Mouse (Mus musculus): ENCODE data around the gene Tmem108.
"Not testable (repeated sequence)": the region's sequence is repeated elsewhere in the genome, so short reads cannot be mapped to it uniquely, and the experiment has no call there.

Tmem108 gene

GRCm38 (mm10) chr9:103679234-103679633 is 82.4 kb downstream of the Tmem108 start:
- DNase-seq (ENCODE audit: low spot score), result no peak

- DNase-seq (ENCODE audit: low spot score), result no peak
These were observed 83.0 kb downstream of the Tmem108 start for GRCm38 (mm10) chr9:103678531-103679060.

GRCm38 (mm10) chr9:103677811-103678210 is 83.8 kb downstream of the Tmem108 start:
- no peak for DNase-seq (ENCODE audit: low spot score)

GRCm38 (mm10) chr9:103675721-103676480 is 85.7 kb downstream of the Tmem108 start:
- DNase-seq (ENCODE audit: low spot score), result no peak

- DNase-seq (ENCODE audit: low spot score), result no peak
These were observed 88.8 kb downstream of the Tmem108 start for GRCm38 (mm10) chr9:103672881-103673280.

GRCm38 (mm10) chr9:103670592-103671113 is 91.0 kb downstream of the Tmem108 start:
- not testable (repeated sequence) for DNase-seq (ENCODE audit: low spot score)

- no peak for DNase-seq (ENCODE audit: low spot score)
These were observed 92.8 kb downstream of the Tmem108 start for GRCm38 (mm10) chr9:103668830-103669229.

- DNase-seq (ENCODE audit: low spot score), result no peak
These were observed 95.8 kb downstream of the Tmem108 start for GRCm38 (mm10) chr9:103665817-103666216.

- no peak for DNase-seq (ENCODE audit: low spot score)
These were observed 97.5 kb downstream of the Tmem108 start for GRCm38 (mm10) chr9:103664151-103664550.

GRCm38 (mm10) chr9:103661873-103662272 is 99.8 kb downstream of the Tmem108 start:
- DNase-seq (ENCODE audit: low spot score), result no peak

- no peak for DNase-seq (ENCODE audit: low spot score)
These were observed 103.7 kb downstream of the Tmem108 start for GRCm38 (mm10) chr9:103657981-103658380.

- no peak for DNase-seq (ENCODE audit: low spot score)
These were observed 104.3 kb downstream of the Tmem108 start for GRCm38 (mm10) chr9:103657183-103657975.

- no peak for DNase-seq (ENCODE audit: low spot score)
These were observed 107.5 kb downstream of the Tmem108 start for GRCm38 (mm10) chr9:103653995-103654587.

GRCm38 (mm10) chr9:103652127-103652882 is 109.3 kb downstream of the Tmem108 start:
- DNase-seq (ENCODE audit: low spot score), result no peak

- no peak for DNase-seq (ENCODE audit: low spot score)
These were observed 115.0 kb downstream of the Tmem108 start for GRCm38 (mm10) chr9:103646605-103647004.

- no peak for DNase-seq (ENCODE audit: low spot score)
These were observed 115.9 kb downstream of the Tmem108 start for GRCm38 (mm10) chr9:103645724-103646123.

GRCm38 (mm10) chr9:103642300-103642699 is 119.3 kb downstream of the Tmem108 start:
- DNase-seq (ENCODE audit: low spot score), result no peak

- DNase-seq (ENCODE audit: low spot score), result no peak
These were observed 120.3 kb downstream of the Tmem108 start for GRCm38 (mm10) chr9:103641340-103641739.

GRCm38 (mm10) chr9:103639413-103639812 is 122.2 kb downstream of the Tmem108 start:
- DNase-seq (ENCODE audit: low spot score), result no peak

- DNase-seq (ENCODE audit: low spot score), result no peak
These were observed 124.2 kb downstream of the Tmem108 start for GRCm38 (mm10) chr9:103637451-103637850.

- DNase-seq (ENCODE audit: low spot score), result no peak
These were observed 124.8 kb downstream of the Tmem108 start for GRCm38 (mm10) chr9:103636847-103637246.
